Mouse (Mus musculus): Measurements from ENCODE around the gene Vti1a.
A peak's percentile ranks its signal among the peaks of the same experiment; 100 is the strongest.

Gene Vti1a

GRCm38 (mm10) chr19:55380764-55381163 lies 64.7 kb downstream of the Vti1a start:
- DNase-seq (ENCODE audit: low spot score), result no peak

GRCm38 (mm10) chr19:55381343-55381742 lies 65.2 kb downstream of the Vti1a start:
- no peak for DNase-seq (ENCODE audit: low spot score)

GRCm38 (mm10) chr19:55382745-55383144 lies 66.7 kb downstream of the Vti1a start:
- no peak for DNase-seq (ENCODE audit: low spot score)

- DNase-seq (ENCODE audit: low spot score), result no peak
Measured at GRCm38 (mm10) chr19:55384634-55385033, 68.5 kb downstream of the Vti1a start.

- no peak for DNase-seq (ENCODE audit: low spot score)
Measured at GRCm38 (mm10) chr19:55389019-55389418, 72.9 kb downstream of the Vti1a start.

- no peak for DNase-seq (ENCODE audit: low spot score)
Measured at GRCm38 (mm10) chr19:55390323-55390722, 74.2 kb downstream of the Vti1a start.

GRCm38 (mm10) chr19:55401638-55402037 lies 85.5 kb downstream of the Vti1a start:
- no peak for DNase-seq (ENCODE audit: low spot score)

- DNase-seq (ENCODE audit: low spot score), result no peak
Measured at GRCm38 (mm10) chr19:55408486-55408885, 92.4 kb downstream of the Vti1a start.

- no peak for DNase-seq (ENCODE audit: low spot score)
Measured at GRCm38 (mm10) chr19:55411415-55411814, 95.3 kb downstream of the Vti1a start.

- no peak for DNase-seq (ENCODE audit: low spot score)
Measured at GRCm38 (mm10) chr19:55411894-55412293, 95.8 kb downstream of the Vti1a start.

- DNase-seq (ENCODE audit: low spot score), result peak; percentile 26
Measured at GRCm38 (mm10) chr19:55414050-55414449, 98.0 kb downstream of the Vti1a start.

GRCm38 (mm10) chr19:55418756-55419155 lies 102.7 kb downstream of the Vti1a start:
- DNase-seq (ENCODE audit: low spot score), result peak; percentile 18

GRCm38 (mm10) chr19:55419961-55420360 lies 103.9 kb downstream of the Vti1a start:
- DNase-seq (ENCODE audit: low spot score), result no peak

- no peak for DNase-seq (ENCODE audit: low spot score)
Measured at GRCm38 (mm10) chr19:55421816-55422215, 105.7 kb downstream of the Vti1a start.

- DNase-seq (ENCODE audit: low spot score), result no peak
Measured at GRCm38 (mm10) chr19:55422311-55423064, 106.4 kb downstream of the Vti1a start.

GRCm38 (mm10) chr19:55423065-55423716 lies 107.1 kb downstream of the Vti1a start:
- DNase-seq (ENCODE audit: low spot score), result no peak

GRCm38 (mm10) chr19:55423952-55424351 lies 107.9 kb downstream of the Vti1a start:
- peak; percentile 90 for DNase-seq (ENCODE audit: low spot score)

- peak; percentile 21 for DNase-seq (ENCODE audit: low spot score)
Measured at GRCm38 (mm10) chr19:55424507-55424906, 108.4 kb downstream of the Vti1a start.

- DNase-seq (ENCODE audit: low spot score), result no peak
Measured at GRCm38 (mm10) chr19:55440306-55440705, 124.2 kb downstream of the Vti1a start.

- DNase-seq (ENCODE audit: low spot score), result no peak
Measured at GRCm38 (mm10) chr19:55443618-55444017, 127.5 kb downstream of the Vti1a start.

GRCm38 (mm10) chr19:55449084-55449483 lies 133.0 kb downstream of the Vti1a start:
- DNase-seq (ENCODE audit: low spot score), result peak; percentile 55

GRCm38 (mm10) chr19:55449506-55449905 lies 133.4 kb downstream of the Vti1a start:
- DNase-seq (ENCODE audit: low spot score), result no peak

GRCm38 (mm10) chr19:55456325-55457091 lies 140.4 kb downstream of the Vti1a start:
- DNase-seq (ENCODE audit: low spot score), result no peak

Measured in MN1 (cell line).